Mouse (Mus musculus): ENCODE data around the gene Pla2g16.

Pla2g16 gene

DNA sequence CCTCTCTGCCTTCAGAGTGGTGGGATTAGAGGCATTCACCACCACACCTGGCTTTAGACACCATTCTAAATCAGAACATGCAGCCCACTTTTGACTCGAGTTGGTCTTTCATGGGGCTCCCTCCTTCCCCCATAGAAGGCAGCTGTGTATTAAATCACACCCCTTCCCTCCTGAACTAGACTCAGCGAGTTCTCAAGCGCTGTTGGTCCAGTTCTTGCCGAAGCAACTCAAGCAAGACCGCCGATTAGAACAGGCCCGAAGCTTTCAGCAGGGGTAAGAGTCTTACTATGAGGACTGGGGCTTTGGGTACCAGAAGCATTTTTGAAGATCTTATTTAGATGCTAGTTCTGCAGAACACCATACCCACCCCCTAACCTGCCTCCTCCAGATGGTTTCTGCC, 55.9 kb downstream of the Pla2g16 start:
- DNase-seq (ENCODE audit: low read depth), result no peak

DNA sequence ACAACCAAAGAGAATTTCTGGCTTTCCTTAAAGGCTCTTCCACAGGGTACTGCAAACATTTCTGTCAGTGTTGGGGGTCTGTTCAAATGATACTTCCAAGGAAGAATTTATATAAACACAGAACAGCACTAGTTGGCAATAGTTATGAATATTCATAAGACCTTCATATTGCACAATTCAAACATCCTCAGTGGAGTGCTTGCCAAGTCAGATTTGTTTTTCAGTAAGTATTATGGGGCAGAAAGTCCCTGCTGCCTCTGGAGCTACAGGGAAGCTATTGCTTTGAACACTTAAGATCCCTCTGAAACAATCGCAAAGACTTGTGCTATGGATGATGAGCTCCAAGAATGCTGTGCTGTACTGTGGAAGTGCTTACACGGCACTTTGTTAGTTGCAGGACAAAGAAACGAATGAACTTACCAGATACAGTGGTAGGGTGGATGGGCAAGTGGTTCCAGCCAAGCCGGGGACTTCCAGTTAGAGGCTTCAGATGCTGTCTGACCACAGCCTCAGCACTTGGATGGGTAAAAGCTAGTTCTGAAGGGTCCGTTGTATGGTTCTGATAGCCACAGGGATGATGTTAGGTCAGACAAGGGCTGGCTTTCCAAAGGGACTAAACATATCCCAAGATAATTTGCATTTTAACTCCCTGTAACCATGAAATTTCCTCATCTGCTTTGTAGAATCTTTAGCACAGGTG, 59.1 kb downstream of the Pla2g16 start:
- DNase-seq (ENCODE audit: low read depth), result no peak

GRCm38 (mm10) chr19:7617085-7617484, 59.8 kb downstream of the Pla2g16 start:
- no peak for DNase-seq (ENCODE audit: low read depth)

- peak; percentile 41 for DNase-seq (ENCODE audit: low read depth)
Measured at GRCm38 (mm10) chr19:7617696-7618095, 60.4 kb downstream of the Pla2g16 start.

DNA sequence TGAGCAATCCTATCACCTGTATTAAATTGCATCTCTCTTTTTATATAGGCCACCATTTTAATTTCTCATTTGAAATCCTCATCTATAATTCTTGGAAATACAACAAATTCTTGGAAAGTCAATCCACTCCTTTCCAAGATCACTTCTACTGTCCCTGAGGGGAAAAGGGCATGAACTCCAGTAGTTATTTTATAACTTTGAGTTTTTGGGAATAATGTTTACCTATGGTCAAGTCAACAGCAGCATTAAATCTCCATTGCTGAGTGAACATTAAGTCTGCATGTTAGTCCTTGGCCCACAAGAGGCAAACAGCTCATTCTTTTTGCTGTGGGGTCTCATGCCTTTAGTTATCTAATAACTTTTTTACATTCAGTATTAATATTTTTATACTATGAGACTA, 75.8 kb downstream of the Pla2g16 start:
- DNase-seq (ENCODE audit: low read depth), result no peak

DNA sequence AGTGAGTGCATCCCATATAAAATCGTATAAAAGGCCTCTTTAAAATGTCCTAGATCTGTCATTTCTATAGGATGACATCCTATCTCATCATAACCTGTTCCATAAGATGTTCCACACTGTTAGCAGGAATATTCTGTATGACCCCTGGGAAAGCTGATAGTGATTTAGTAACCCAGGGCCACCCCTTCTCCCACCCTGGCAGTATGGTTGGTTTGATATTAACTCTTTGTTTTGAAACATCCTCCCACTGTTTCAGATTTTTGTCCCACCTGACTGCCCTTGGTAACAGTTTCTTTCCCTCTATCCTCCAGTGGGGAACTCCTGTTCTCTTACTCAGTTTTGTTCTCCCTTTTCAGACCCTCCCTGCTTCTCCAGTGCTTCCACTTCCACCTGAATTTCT, 76.5 kb downstream of the Pla2g16 start:
- no peak for DNase-seq (ENCODE audit: low read depth)

All from c-Kit-positive CD71-negative TER-119-negative erythroid progenitor cells, embryonic 14.5 days (primary cell).